Mouse (Mus musculus): ENCODE results near the gene Rrp12. TPM values are rescaled to one million over a fixed set of nuclear protein-coding genes. Genes with fewer than 3 reads are reported as not detected.

Rrp12 gene
- 8.0 TPM in 2 replicates for polyA plus RNA-seq (2015; fragmentation: Nextera tagmentation; extraction: Ambion mirVana)

DNA sequence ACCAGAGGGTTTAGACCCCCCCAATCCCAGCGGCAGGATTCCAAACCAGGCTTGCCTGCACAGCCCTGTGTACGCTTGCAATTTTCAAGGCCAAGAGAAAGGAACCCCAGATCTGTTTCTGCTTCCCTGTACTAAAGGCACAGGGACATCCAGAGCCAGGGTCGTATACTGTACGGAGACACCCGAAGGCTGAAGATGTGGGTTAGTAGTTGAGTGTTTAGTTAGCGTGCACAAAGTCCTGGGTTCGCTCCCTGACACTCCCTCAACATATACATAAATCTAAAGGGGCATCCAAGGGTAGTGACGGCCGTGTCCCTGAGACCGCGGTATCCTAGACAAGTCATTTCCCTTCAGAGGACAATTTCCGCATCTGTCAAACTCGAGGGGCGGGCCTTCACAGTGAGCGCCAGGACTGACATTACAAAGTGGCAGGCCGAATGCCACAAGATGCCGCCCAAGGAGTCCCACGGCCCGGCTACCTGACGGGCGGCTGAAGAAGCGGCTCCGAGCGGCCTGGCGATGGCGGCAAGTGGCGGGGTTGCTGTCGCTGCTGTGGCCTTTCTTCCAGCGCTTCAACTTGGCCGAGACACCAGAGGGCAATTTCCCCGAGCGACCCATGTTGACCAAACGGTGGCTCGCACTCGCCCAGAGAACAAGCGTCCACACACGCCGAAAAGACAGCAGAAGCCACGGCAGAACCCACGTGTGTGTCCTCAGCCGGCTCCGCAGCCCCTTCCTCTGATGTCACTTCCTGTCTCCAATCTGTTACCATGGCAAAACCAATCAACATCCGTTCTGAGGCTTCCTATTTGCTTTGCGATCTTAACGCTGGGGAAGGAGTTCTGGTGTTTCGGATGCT lies at the start of gene Rrp12:
Gene Rrp12, minus strand, starts transcription at position 714 of the 859 bp plus-strand sequence.

DNA sequence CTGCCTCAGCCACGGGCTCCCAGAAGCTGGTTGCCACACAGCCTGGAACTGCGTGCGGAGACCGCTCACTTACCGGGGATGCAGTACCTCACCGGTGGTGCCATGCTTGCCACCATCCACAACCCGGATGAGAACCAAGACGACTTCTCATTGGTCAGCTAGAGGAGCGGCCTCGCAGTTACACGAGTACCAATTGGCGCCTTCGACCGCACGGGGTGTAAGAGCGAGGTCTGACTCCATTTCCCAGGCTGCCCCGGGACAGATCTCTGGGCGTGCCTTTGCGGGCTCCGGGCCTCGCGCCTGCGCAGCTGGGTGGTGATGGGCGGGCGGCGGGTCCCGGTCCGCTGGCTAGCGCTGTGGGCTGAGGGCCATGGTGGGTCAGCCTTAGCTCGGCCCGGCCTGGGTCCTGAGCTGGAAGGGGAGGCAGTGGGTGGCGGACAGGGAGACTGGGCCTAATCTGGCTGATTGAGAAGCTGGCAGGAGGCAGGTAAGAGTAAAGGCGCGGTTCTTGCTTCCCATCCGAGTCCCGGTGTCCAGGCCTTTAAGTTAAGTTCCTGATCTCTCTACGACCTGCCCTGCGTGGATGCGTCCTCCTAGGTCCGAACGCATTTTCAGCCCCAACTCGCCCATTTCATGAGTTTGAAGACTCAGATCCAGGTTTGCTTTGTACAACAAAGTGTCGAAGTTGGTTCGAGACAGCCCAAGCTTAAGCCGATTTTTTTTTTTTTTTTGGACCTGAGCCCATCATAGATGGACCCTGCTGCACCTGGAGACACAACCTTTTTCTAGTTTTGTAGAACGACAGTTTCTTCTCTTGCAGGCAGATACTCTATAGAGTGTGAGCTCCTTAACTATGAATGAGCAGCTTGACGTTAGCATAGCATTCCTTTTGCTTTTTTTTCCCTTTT lies 37.5 kb upstream of the Rrp12 start, which contains the start of the genes Exosc1 and Zdhhc16:
Gene Exosc1, minus strand, starts transcription at position 245 of the 908 bp plus-strand sequence.
Gene Zdhhc16, plus strand, starts transcription at position 302 of the 908 bp plus-strand sequence.

DNA sequence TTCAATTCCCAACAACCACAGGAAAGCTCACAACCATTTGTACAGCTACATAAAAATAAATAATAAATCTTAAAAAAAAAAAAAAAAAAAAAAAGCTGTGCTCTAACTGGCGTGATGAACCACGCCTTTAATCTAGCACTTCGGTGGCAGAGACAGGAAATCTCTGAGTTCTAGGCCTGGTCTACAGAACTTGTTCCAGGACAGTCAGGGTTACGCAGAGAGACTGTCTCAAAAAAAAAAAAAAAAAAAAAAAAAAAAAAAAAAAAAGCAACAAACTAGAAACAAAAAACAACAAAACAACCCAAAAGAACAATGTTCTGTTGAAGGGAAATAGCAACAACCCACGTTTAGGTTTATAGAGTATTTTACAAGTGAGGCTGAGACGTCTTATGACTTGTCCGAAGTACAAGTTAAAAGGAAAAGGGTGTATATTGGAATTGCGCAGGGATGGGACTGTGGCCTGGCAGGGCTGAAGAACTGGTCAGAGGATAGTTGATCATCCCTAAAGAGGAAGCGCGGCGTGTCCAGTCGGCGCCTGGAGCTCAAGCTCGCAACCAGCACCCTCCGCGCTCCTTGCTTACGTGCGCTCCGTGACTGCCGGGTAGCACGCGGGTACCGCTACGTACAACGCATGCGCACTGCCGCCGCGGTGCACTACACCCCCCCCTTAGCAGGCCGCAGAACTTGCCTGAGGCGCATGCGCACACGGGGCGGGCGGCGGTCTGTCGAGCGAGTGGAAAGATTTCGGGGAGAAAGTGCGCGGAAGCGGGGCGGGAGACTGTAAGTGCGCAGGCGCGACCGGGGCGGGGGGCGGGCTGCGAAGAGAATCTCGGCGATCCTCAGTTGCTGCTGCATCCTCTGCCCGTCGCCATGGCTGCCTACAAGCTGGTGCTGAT lies 15.5 kb upstream of the Rrp12 start, which contains the start of gene Pgam1:
Gene Pgam1, plus strand, starts transcription at position 746 of the 896 bp plus-strand sequence.

DNA sequence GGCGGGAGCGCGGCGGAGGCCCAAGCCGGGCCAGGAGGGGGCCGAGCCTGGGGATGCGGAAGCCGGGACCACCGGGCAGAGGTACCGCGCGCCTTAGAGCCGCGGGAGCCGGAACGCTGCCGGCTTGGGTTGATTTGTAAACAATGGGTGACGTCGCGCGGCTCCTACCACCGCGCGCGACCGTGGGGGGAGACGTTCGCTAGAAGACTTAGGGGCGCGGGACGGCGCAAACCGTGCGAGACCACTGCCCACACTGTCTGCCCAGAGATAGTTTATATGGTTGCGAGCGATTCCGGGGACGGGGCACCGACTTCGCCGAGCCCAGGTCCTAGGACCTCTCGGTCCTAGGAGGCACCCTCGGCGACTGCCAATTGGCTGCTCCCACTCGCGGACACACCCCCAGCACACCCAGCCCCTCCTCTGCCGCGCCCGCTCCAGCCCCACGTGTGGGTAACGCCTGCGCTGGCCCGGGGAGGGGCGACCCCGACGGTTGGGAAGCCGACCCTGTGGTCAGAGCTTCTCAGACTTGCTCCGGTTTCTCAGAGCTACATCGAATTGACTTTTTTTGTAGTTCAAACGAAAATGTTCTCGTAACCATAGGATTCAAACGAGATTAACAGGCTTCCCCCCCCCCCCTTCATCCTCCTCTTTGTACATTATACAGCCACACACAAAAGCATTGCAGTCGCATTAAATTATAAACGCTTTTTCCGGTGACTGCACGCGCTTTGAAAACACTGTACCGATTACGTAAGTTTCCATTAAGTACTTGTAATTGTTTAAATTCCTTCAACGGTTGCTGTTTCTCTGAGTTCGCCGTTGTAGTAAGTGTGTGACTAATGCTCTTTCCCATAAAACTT lies 47.8 kb downstream of the Rrp12 start, which contains the start of gene Frat2:
Gene Frat2, minus strand, starts transcription at position 141 of the 860 bp plus-strand sequence.

DNA sequence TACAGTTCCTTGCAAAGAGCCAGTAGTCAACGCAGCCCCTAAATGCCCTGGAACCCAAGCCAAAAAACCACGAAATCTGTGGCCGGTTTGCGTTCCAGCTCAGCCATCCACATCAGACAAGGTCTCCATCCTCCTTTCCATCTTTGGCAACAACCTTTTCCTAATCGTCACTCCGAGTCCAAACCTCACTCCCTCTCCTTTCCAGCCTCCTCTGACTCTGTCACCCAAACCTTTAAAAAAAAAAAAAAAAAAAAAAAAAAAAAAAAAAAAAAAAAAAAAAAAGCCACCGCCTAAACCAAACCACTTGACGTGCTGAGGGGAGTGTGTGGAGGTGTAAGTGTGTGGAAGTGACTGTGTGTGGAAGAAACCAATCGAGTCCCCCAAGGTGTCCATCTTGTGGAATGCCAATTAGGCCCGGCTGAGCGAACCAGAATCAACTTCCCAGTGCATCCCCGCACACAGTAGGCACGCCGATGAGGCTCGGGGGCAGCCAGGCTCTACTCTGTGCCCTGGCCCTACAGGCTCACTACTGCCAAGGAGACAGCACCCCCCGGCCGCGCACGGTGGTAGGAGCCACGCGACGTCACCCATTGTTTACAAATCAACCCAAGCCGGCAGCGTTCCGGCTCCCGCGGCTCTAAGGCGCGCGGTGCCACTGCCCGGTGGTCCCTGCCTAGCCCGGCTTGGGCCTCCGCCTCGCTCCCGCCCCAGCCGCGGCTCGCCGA lies 66.4 kb downstream of the Rrp12 start, which contains the start of gene Frat1:
Gene Frat1, plus strand, starts transcription at position 590 of the 725 bp plus-strand sequence.

Other genes starting within 250 kb of the Rrp12 start
- 0.13 and 0.28 TPM in 2 replicates for gene Slit1, start 152.5 kb downstream of the Rrp12 start, polyA plus RNA-seq (2015; fragmentation: Nextera tagmentation; extraction: Ambion mirVana)
- gene Arhgap19, start 94.1 kb downstream of the Rrp12 start, polyA plus RNA-seq (2015; fragmentation: Nextera tagmentation; extraction: Ambion mirVana) = 29.4 and 29.5 TPM in 2 replicates
- gene Frat1, start 66.2 kb downstream of the Rrp12 start, polyA plus RNA-seq (2015; fragmentation: Nextera tagmentation; extraction: Ambion mirVana) = 24.6 and 25.8 TPM in 2 replicates
- gene Frat2, start 48.0 kb downstream of the Rrp12 start, polyA plus RNA-seq (2015; fragmentation: Nextera tagmentation; extraction: Ambion mirVana) = 11.7 and 12.3 TPM in 2 replicates
- 136 and 152 TPM in 2 replicates for gene Pgam1, start 15.8 kb upstream of the Rrp12 start, polyA plus RNA-seq (2015; fragmentation: Nextera tagmentation; extraction: Ambion mirVana)
- 65.5 and 67.9 TPM in 2 replicates for gene Exosc1, start 37.2 kb upstream of the Rrp12 start, polyA plus RNA-seq (2015; fragmentation: Nextera tagmentation; extraction: Ambion mirVana)
- 43.8 and 46.1 TPM in 2 replicates for gene Zdhhc16, start 37.3 kb upstream of the Rrp12 start, polyA plus RNA-seq (2015; fragmentation: Nextera tagmentation; extraction: Ambion mirVana)
- 12.9 and 18.3 TPM in 2 replicates for gene Mms19, start 85.0 kb upstream of the Rrp12 start, polyA plus RNA-seq (2015; fragmentation: Nextera tagmentation; extraction: Ambion mirVana)
- 6.5 and 9.7 TPM in 2 replicates for gene Ubtd1, start 85.6 kb upstream of the Rrp12 start, polyA plus RNA-seq (2015; fragmentation: Nextera tagmentation; extraction: Ambion mirVana)
- 5.4 and 6.2 TPM in 2 replicates for gene Ankrd2, start 139.8 kb upstream of the Rrp12 start, polyA plus RNA-seq (2015; fragmentation: Nextera tagmentation; extraction: Ambion mirVana)
- gene Hoga1, start 149.4 kb upstream of the Rrp12 start, polyA plus RNA-seq (2015; fragmentation: Nextera tagmentation; extraction: Ambion mirVana) = 0.81 and 1.1 TPM in 2 replicates
- gene 4933411K16Rik, start 156.1 kb upstream of the Rrp12 start, polyA plus RNA-seq (2015; fragmentation: Nextera tagmentation; extraction: Ambion mirVana) = not detected in 2 replicates
- 2.3 and 3.6 TPM in 2 replicates for gene Morn4, start 190.2 kb upstream of the Rrp12 start, polyA plus RNA-seq (2015; fragmentation: Nextera tagmentation; extraction: Ambion mirVana)
- gene Pi4k2a, start 194.3 kb upstream of the Rrp12 start, polyA plus RNA-seq (2015; fragmentation: Nextera tagmentation; extraction: Ambion mirVana) = 9.6 and 12.5 TPM in 2 replicates
- 5.9 and 10.2 TPM in 2 replicates for gene Avpi1, start 232.9 kb upstream of the Rrp12 start, polyA plus RNA-seq (2015; fragmentation: Nextera tagmentation; extraction: Ambion mirVana)

Data from spleen, postnatal 0 days (tissue).